Mouse (Mus musculus): Measurements from ENCODE around the gene Jakmip3. TPM values are rescaled to one million over a fixed set of nuclear protein-coding genes. Genes with fewer than 3 reads are reported as not detected.

Jakmip3 gene
- polyA plus RNA-seq, 1 experiment = not detected

DNA sequence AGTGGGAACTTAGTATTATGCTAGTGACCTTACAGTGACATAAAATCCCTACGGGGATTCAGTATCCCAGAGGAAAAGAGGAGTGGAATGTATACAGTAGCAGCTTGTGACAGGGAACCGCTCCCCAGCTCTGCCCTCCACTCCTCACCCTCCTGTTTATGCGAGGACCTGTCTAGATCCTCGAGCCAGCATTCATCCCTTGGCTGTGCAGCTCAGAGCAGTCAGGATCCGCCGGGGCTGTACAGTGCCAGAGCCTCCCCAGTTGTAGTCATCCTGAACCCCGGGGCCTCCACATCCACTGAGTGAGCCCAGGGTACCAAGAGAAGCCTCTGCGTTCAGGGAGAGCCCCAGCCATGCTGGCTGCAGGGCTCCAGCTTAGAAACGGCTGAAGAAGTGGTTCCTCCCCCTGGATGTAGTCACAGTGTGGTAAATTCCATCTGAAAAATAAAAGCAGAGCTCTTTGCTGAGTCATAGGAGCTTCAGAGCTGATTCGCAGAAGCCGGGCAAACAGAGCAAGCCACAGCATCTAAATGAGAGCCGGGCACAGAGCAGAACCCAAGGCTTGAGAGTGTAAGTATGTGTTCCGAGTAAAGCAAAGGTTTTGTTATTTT, 27.6 kb downstream of the Jakmip3 start:
- H3K4me3 ChIP-seq (ENCODE audit: low read depth, low read length) = no peak overlapping the region
- no peaks in the 10 kb centered on the region for H3K4me1 ChIP-seq (ENCODE audit: control insufficient read depth, insufficient read depth, insufficient read length, low read length)
- no peak overlapping the region for H3K27ac ChIP-seq (ENCODE audit: insufficient read depth, low read depth, low read length)
- WGBS = 62% methylated on average over 13 of the region's 13 CpGs
- no peak for TF ChIP-seq POLR2A (IDR thresholded peaks at IDR 0.05; ENCODE audit: low read depth, low read length)
- TF ChIP-seq CTCF (IDR thresholded peaks at IDR 0.05; ENCODE audit: extremely low read depth, insufficient read length, insufficient replicate concordance, low read depth, low read length) = no peak
- no peaks in the 10 kb centered on the region for H3K36me3 ChIP-seq (ENCODE audit: control insufficient read depth, insufficient read depth, low read length)
- no peaks in the 10 kb centered on the region for H3K27me3 ChIP-seq (ENCODE audit: control insufficient read depth, insufficient read depth, low read length)

DNA sequence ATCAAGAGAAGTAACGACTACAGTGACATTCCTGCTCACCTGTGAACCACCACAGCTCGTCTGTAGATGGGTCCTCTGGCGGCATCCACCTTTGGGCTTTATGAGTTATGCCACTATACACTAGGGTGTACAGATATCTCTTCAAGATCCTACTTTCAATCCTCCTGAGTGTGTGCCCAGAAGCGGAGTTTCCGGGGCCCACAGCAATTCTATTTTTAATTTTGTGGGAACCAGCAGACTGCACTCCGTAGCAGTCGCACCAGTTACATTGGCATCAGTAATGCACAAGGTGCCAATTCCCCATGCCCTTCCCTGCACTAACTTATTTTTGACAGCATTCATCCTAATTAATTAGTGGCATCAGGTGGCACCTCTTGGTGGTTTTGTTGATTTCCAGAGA, 37.0 kb downstream of the Jakmip3 start:
- TF ChIP-seq POLR2A (IDR thresholded peaks at IDR 0.05; ENCODE audit: low read depth, low read length) (no peak), CTCF (IDR thresholded peaks at IDR 0.05; ENCODE audit: extremely low read depth, insufficient read length, insufficient replicate concordance, low read depth, low read length) (no peak)
- 88% methylated on average over 7 of the region's 7 CpGs for WGBS
- Histone ChIP-seq H3K27me3 (ENCODE audit: control insufficient read depth, insufficient read depth, low read length) (no peaks in the 10 kb centered on the region), H3K4me3 (ENCODE audit: low read depth, low read length) (no peak overlapping the region), H3K27ac (ENCODE audit: insufficient read depth, low read depth, low read length) (no peak overlapping the region), H3K4me1 (ENCODE audit: control insufficient read depth, insufficient read depth, insufficient read length, low read length) (no peaks in the 10 kb centered on the region), H3K36me3 (ENCODE audit: control insufficient read depth, insufficient read depth, low read length) (no peaks in the 10 kb centered on the region)

DNA sequence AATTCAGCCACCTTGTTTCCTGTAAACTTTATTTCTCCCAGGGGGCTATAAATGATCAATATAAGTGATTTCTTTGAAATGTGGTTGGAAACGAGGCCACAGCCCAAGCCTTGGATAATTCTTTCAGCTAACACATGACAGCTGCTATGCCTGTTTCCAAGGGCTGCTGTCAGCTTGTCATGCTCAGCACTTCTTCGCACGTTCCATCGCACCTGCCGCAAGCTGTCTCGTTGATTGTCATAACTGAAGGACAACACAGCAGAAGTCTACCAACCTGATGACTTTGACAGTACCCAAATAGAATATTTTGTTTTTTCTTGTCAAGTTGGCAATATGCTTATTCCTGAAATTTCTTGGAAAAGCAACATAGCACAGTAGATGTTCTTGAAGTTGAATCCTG, 44.0 kb downstream of the Jakmip3 start:
- 79% methylated on average over 6 of the region's 6 CpGs for WGBS

DNA sequence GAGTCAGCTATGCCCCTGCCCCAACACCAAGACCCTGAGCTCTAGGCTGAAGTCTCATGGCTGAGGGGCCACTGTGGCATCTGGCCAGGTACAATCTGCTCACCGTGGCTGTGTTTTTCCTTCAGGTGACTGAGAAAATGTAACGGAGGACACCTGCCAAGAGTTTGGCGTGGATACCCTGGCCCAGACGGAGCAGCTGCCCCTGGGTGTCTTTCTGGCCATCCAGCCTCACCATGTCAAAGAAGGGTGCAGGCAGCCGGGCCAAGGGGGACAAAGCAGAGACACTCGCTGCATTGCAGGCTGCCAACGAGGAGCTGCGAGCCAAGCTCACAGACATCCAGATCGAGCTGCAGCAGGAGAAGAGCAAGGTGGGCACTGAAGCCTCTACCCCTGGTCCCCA, 48.6 kb downstream of the Jakmip3 start:
- Histone ChIP-seq H3K27ac (ENCODE audit: insufficient read depth, low read depth, low read length) (no peak overlapping the region), H3K4me1 (ENCODE audit: control insufficient read depth, insufficient read depth, insufficient read length, low read length) (no peaks in the 10 kb centered on the region), H3K27me3 (ENCODE audit: control insufficient read depth, insufficient read depth, low read length) (no peaks in the 10 kb centered on the region), H3K36me3 (ENCODE audit: control insufficient read depth, insufficient read depth, low read length) (no peaks in the 10 kb centered on the region), H3K4me3 (ENCODE audit: low read depth, low read length) (no peak overlapping the region)
- no peak for TF ChIP-seq POLR2A (IDR thresholded peaks at IDR 0.05; ENCODE audit: low read depth, low read length)
- TF ChIP-seq CTCF (IDR thresholded peaks at IDR 0.05; ENCODE audit: extremely low read depth, insufficient read length, insufficient replicate concordance, low read depth, low read length) = no peak
- WGBS = 78% methylated on average over 9 of the region's 9 CpGs

More for the DNA sequence above, 44.0 kb downstream of the Jakmip3 start:
- H3K4me1 ChIP-seq (ENCODE audit: control insufficient read depth, insufficient read depth, insufficient read length, low read length) = no peaks in the 10 kb centered on the region
- H3K4me3 ChIP-seq (ENCODE audit: low read depth, low read length) = no peak overlapping the region
- H3K27ac ChIP-seq (ENCODE audit: insufficient read depth, low read depth, low read length) = no peak overlapping the region
- TF ChIP-seq CTCF (IDR thresholded peaks at IDR 0.05; ENCODE audit: extremely low read depth, insufficient read length, insufficient replicate concordance, low read depth, low read length) (no peak), POLR2A (IDR thresholded peaks at IDR 0.05; ENCODE audit: low read depth, low read length) (no peak)
- no peaks in the 10 kb centered on the region for H3K36me3 ChIP-seq (ENCODE audit: control insufficient read depth, insufficient read depth, low read length)
- no peaks in the 10 kb centered on the region for H3K27me3 ChIP-seq (ENCODE audit: control insufficient read depth, insufficient read depth, low read length)

DNA sequence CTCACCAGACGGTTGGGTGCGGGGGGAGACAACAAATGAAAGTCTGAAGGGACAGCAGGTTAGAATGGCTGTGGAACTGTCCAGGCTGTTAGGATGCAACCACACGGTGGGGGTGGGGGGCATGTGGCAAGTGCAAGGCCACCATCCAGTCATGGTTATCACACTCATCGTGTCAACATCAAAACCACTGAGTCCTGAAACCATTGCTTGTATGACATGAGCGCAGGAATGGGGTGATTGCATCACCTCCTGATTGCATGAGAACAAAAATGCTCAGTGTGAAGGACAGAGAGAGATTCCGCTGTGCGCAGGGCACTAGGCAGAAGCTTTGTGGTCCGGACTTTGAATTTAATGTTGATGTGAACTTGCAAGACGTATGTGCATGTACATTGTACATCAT, 62.2 kb downstream of the Jakmip3 start:
- Histone ChIP-seq H3K27me3 (ENCODE audit: control insufficient read depth, insufficient read depth, low read length) (no peaks in the 10 kb centered on the region), H3K4me1 (ENCODE audit: control insufficient read depth, insufficient read depth, insufficient read length, low read length) (no peaks in the 10 kb centered on the region), H3K27ac (ENCODE audit: insufficient read depth, low read depth, low read length) (no peak overlapping the region), H3K4me3 (ENCODE audit: low read depth, low read length) (no peak overlapping the region), H3K36me3 (ENCODE audit: control insufficient read depth, insufficient read depth, low read length) (no peaks in the 10 kb centered on the region)
- TF ChIP-seq CTCF (IDR thresholded peaks at IDR 0.05; ENCODE audit: extremely low read depth, insufficient read length, insufficient replicate concordance, low read depth, low read length) = no peak
- no peak for TF ChIP-seq POLR2A (IDR thresholded peaks at IDR 0.05; ENCODE audit: low read depth, low read length)
- WGBS = 78% methylated on average over 9 of the region's 9 CpGs

DNA sequence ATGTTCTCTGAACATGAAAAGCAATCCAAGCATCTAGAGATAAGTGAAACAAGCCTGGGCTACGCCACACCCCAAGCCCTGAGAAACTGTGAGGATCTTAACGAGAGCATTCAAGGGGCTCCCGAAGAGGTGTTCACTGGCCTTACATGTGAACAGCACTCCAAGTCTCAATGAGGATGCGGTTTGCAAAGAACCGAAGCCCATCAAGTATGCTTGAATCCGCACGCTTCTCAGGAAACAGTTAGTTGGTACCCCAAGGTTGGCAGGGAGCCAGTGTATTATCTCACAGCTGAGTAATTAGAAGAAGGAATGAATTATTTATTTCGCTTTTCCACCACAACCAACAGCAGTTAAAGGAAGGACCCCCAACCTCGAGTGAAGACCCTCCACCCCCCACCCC, 62.7 kb downstream of the Jakmip3 start:
- WGBS = 55% methylated on average over 9 of the region's 9 CpGs
- Histone ChIP-seq H3K4me1 (ENCODE audit: control insufficient read depth, insufficient read depth, insufficient read length, low read length) (no peaks in the 10 kb centered on the region), H3K27me3 (ENCODE audit: control insufficient read depth, insufficient read depth, low read length) (no peaks in the 10 kb centered on the region), H3K4me3 (ENCODE audit: low read depth, low read length) (no peak overlapping the region), H3K36me3 (ENCODE audit: control insufficient read depth, insufficient read depth, low read length) (no peaks in the 10 kb centered on the region), H3K27ac (ENCODE audit: insufficient read depth, low read depth, low read length) (no peak overlapping the region)
- no peak for TF ChIP-seq POLR2A (IDR thresholded peaks at IDR 0.05; ENCODE audit: low read depth, low read length)
- TF ChIP-seq CTCF (IDR thresholded peaks at IDR 0.05; ENCODE audit: extremely low read depth, insufficient read length, insufficient replicate concordance, low read depth, low read length) = no peak

DNA sequence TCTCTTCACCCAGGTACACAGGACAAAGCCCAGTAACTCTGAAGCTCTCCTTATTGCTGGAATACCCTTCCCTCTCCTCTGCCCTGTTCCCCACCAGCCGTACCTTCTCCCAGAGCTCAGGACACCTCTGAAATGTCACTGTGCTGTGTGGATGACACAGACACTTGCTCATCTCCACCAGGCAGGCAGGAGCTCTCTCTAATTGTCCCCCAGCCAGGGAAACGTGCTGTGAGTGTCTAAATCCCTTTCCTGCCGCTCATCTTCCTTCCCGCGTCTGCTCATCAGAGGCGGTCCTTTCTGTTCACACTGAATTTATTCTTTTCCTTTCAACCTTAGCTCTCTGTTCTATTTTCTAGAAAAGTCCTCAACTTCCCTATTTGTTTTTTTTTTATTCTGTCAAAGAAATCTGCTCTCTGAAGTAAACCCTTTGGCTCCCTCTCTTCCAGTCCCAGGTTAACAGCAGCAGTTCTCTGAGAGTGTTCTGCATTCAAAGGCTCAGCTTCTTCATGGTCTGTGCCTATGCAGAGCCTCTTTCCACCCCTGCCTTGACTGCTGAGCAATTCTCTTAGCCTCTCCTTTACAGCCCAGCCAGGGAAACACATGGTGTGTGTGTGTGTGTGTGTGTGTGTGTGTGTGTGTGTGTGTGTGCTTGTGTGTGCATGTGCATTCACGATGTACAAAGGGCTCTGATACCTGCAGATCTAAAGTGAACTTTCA, 69.4 kb downstream of the Jakmip3 start:
- 71% methylated on average over 7 of the region's 7 CpGs for WGBS
- Histone ChIP-seq H3K36me3 (ENCODE audit: control insufficient read depth, insufficient read depth, low read length) (no peaks in the 10 kb centered on the region), H3K27ac (ENCODE audit: insufficient read depth, low read depth, low read length) (no peak overlapping the region), H3K4me3 (ENCODE audit: low read depth, low read length) (no peak overlapping the region), H3K4me1 (ENCODE audit: control insufficient read depth, insufficient read depth, insufficient read length, low read length) (no peaks in the 10 kb centered on the region), H3K27me3 (ENCODE audit: control insufficient read depth, insufficient read depth, low read length) (no peaks in the 10 kb centered on the region)
- no peak for TF ChIP-seq POLR2A (IDR thresholded peaks at IDR 0.05; ENCODE audit: low read depth, low read length)
- TF ChIP-seq CTCF (IDR thresholded peaks at IDR 0.05; ENCODE audit: extremely low read depth, insufficient read length, insufficient replicate concordance, low read depth, low read length) = no peak
